Mouse (Mus musculus) c-Kit-positive CD71-negative TER-119-negative erythroid progenitor cells, embryonic 14.5 days (primary cell): ENCODE results near the gene Chd1l.
A peak's percentile ranks its signal among the peaks of the same experiment; 100 is the strongest.

Source experiments
- DNase-seq: peaks from one replicate; pipeline ENCODE4 v3.0.0-alpha.2; 2013; ENCODE audit warnings: low read depth

Chd1l gene

DNA sequence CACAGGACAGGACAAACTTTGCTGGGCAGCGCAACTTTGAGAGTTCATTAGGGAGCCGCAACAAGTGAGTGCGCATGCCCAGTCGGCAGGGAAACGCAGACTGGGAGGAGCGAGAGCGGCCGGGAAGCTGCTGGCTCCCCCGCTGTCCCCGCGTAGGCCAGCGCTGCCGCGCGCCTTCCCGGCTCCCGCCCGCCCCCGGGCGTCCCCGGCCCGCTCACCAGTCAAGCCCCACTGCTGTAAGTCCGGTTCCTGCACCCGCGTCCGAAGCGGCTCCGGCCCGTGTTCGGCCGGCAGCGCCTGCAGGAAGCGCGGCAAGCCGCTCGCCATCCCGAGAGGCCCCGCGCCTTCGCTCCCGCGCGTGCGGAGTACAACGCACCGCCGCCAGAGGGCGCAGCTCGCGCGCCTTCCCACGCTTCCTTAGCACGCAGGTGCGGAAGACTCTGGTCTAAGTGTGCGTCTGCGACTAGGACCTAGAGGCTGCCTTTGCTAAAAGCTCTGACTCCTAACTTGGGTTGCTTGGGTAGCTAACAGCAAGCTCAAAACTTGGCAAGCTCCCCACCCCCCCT, at the start of gene Chd1l:
Gene Chd1l (minus strand): TSS at position 359 of the 566 bp plus-strand sequence.
- peak; percentile 74 for DNase-seq

DNA sequence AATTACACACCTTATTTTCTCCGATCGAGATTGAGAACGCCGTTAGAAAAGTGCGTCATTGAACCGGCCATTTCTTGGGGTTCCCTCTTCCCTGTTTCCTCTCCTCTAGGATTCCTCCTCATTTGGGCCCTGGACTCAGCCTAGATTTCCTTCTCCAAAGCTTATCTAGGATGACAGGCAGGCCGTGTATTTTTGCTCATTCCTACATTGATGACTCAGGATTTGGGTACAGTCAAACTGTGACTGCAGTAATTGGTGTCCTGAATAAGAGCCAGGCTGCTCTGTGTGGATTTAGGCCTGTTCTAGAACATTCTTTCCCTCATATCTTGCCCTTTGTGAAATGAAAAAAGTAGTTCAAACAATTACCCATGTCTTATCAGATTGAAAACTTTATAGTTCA, 49.7 kb upstream of the Chd1l start:
- DNase-seq: no peak

DNA sequence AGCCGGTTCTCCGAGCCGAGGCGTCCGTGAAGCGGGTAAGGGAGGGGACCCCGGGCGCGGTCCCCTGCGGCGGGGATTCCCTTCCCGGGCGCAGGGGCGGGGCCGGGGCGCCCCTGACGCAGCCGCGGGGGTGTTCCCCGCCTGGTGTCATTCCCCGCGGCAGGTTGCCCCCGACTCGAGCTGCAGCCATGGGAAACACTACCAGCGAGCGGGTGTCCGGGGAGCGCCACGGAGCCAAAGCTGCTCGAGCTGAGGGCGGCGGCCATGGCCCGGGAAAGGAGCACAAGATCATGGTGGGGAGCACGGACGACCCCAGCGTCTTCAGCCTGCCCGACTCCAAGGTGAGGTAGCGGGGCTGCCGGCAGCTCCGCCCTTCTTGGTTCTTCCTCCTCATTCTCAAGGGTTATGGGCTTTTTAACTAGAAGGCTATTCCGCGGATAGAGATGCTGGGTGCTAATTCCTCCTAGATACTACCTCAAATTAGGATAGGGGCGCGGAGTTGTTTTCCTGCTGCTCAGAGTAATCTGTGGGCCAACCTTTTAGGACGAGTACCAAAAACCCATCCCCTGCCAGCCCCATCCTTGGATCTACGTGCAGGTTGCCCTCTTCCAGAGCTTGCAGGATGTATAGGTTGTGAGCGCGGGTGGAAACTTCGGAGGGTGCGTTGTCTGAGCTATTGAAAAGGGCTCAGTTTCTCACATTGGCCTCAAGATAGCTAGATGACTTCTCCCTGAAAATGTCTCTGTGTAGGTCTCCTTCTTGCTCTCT, 48.6 kb upstream of the Chd1l start:
- peak; percentile 34 for DNase-seq

DNA sequence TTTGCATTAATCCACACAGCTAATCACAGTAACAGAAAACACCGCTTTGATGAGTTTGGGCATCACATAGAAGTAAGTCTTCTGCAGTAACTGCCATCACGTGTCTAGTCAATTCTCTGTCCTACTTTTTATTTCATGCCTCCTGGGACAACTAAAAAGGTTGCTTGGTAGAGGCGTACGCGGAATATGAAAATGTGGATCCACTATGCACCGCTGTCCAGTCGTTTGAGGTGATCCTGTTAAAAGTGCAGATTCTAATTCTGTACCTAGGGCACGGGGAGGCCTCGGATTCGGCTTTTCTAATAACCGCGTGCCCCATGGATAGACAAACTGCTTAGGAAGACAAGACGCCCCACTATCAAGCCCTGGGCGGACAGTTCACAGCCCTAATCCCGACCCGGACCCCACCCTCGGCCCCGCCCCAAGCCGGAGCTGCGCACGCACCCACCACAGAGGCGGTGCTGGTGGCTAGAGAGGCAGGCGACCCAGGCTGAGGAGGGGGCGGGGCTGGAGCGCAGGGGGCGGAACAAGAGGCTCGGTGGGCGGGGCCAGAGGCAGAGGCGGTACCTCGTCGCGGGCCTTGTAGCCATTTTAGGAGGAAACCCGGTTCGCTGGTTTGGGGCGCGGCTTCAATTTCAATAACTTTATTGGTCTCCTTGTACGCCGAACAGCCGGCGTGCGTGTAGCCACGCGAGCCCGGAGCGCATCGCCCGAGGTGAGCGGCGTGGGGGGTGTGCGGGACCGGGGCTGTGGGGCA, 47.8 kb upstream of the Chd1l start, which contains the start of gene Prkab2:
Gene Prkab2 (plus strand): TSS at position 539 of the 757 bp plus-strand sequence.
- peak; percentile 88 for DNase-seq

DNA sequence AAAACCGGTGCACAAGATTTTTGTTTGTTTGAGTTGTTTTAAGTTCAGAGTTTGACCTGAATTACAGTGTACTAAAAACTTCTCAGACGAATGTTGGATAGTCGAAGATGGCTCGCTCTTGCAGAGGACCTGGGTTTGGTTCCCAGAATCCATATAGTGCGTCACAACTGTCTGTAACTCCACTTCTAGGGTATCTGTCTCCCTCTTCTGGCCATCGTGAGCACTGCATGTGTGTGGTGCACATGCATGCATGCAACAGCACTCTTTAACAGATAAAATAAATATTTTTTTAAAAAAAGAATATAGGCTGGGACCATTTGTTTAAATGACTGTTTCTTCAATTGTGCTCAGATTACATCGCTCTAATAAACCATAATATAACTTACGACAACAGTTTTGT, 44.9 kb upstream of the Chd1l start:
- DNase-seq: no peak

DNA sequence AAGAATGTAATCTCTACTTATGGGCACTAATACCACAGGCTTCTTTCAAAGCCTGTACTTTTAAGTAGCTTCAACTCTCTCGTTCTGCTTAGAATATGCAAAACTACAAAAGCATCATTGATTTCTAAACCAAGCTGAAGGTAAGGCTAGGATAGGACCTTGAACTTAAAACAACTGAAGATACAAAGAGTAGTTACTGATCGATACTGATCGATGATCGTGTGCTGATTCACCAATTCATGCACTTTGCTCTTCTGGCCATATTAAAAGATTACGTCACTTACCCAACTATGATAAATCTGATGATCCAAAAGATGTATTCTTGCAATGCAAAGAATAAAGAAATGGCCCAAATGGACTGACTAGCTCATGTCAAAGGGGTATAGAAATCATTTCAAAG, 43.8 kb upstream of the Chd1l start:
- DNase-seq: no peak

DNA sequence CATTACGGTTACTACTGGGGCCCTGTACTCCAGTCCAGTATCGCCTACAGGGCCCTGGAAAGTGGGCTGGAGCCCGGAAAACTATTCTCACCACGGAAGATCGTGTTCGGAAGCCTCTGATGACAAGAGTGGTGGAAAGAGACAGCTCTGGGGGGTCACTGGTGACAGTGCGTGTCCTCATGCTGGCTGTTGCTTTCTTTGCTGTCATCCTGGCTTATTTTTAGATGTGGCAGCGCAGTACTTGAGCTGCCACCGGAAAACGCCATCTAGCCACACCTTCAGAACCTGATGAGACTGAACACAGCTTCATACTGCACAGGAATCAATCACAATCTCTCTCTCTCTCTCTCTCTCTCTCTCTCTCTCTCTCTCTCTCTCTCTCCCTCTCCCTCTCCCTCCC, 41.6 kb upstream of the Chd1l start:
- no peak for DNase-seq

DNA sequence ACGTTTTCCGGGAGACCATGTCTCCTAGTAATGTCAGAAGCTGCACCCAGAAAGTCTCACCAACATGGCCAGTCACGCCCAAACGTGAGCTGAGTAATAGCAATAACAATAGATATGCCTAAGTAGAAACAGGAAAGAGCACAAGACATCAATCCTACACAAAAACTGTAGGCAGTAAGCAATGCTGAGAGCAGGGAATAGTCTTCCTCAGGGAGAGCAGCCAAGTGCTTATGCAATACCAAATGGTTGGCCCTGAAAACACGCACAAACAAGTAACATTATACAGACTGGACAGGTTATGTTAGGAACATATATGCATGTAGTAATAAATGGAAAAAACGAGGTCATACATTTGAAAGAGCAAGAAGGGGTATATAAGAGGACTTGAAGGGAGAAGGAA, 39.5 kb upstream of the Chd1l start:
- DNase-seq: no peak

DNA sequence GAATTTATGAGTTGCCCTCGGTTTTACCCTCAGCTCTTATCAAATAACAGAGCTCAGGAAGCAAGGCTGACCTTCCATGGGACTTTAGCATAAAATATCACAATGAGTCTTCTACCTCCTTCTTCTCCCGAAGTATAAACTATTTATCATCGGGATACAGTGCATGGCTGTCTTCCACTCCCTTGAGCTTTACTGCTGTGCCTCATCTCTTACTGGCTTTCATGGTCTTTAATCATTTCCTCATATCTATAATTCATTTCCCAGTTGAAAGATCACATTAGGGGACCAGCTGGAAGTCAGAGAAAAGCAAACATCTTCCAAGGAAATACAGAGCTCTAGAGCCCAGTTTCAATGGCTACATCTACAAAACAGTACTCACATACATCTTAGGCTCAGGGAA, 39.0 kb upstream of the Chd1l start:
- no peak for DNase-seq

DNA sequence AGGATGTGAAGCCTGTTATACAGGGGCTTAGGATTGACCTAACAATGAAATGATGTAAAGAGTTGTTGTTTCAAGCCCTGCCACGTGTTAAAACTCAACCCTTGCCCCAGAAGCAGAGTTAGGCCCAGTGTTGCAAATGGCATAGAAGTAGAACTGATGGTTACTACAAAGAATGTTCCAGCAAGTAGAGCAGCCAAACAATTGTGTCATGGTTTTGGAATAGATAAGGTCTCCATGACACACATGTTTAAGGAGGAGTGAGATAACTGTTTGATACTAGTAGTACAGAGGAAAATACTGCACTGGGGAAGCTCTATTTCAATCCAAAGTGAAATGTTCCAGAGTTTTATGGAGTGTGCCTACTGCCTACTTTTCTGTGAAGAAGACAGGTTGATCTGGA, 38.5 kb upstream of the Chd1l start:
- no peak for DNase-seq

DNA sequence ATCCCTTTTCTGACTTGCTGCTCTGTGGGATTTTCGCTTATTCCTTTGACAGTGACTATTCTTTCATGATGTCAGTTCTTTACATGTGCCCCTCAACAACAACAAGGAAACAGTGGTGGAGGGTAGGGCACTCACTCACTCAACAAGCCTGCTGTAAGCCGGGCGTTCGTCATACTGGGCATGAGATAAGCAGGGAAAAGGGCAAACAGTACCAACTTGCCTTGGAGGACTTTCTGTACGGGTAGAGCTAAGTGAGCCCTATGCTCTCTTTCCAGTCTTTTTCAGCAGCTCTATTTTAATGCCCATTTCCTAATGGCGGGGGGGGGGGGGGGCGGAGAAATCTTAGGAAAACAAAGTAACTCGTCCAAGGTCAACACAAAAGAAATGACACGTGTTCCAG, 32.0 kb upstream of the Chd1l start:
- DNase-seq: no peak

DNA sequence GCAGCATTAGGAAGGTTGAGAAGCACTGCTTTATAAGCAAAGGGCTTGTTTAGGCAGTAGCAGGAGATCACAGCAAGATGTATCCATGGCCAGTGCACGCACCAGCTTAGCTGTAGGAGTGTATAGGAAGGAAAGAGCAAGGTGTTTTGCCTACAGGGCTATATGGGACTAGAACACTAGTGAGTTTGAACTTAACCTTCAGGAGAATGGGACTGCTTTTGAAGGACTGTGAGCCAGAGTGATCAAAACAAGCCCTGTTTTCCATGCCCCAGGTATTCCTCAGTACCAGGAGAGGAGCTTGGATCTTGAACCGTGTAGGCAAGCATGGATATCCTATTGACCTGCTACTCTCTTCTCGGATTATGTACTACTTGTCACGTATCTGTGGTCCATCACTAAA, 31.4 kb upstream of the Chd1l start:
- DNase-seq: no peak

DNA sequence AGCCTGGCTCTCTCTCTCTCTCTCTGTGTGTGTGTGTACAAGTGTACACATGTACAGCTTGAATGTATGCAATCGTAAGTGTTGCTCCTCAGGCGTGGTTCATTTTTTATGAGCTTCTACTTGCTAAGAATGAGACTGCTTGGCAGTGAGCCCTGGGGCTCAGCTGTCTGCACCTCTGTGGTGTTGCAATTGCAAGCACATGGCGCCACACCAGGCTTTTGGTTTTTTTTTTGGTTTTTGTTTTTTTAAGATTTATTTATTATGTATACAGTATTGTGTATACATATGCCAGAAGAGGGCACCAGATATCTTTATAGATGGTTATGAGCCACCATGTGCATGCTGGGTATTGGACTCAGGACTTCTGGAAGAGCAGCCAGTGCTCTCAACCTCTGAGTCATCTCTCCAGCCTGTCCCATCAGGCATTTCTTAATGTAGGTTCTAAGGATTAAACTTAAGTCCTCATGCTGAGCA, 24.3 kb upstream of the Chd1l start:
- DNase-seq: no peak

DNA sequence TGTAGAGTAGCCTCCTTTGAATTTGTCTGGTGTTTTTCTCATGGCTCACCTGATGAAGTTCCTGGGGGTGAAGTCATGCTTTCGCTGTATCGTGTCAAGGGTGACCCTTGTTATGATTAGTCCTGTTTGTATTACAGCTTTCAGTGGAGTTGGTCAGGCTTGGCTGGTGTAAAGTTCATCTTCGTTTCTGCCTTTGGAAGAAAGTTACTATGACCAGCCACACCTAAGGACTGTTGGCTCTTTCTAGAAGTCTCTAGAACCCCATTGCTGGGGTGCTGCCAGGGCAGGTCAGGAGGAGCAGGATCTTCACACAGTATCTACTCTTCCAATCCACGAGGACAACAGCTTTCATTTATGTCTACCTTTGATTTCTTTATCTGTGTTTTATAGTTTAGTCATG, 23.5 kb upstream of the Chd1l start:
- DNase-seq: no peak

DNA sequence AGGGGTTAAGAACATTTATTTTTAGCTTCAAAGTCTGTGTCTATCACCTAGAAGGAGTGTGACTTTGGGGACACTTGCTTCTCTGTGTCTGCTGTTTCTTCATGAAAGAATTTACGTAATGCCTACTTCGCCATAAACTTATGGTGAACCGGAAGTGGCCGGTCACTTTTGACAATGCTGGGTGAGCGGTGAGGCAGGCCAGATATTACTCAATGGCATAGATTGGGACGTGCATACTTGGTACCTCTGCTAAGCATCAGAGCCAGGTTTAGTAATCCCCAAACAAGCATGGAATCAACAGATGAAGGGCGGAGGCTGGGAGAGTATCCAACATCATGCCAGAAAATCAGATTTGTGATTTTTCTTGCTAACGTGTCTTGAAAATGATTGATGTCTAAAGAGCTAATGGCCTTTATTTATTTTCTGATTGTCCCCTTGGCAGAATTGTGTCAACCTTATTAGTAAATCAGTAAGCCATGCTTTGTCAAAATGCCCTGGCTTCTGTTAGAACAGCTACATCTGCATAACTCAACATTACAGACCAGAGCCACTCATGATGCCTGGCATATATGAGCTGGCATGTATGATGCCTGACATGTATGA, 21.4 kb upstream of the Chd1l start:
- DNase-seq: no peak

DNA sequence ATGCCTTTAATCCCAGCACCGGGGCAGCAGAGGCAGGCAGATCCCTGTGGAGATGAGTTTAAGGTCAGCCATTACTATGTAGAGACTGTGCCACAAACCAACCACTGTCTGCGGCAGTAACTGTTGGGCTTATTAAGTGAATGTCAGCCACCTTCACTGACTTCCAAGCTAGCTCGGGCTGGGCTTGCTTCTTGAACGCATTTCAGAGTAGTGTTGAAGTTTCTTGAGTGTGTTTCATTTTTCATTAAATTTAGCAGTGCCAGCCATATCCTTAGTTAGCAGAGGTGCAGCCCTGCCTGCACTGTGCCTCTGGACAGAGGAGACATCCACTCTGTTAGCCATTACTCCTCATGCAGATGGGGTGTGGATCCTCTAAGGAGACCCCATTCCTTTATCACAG, 20.7 kb upstream of the Chd1l start:
- DNase-seq: no peak

DNA sequence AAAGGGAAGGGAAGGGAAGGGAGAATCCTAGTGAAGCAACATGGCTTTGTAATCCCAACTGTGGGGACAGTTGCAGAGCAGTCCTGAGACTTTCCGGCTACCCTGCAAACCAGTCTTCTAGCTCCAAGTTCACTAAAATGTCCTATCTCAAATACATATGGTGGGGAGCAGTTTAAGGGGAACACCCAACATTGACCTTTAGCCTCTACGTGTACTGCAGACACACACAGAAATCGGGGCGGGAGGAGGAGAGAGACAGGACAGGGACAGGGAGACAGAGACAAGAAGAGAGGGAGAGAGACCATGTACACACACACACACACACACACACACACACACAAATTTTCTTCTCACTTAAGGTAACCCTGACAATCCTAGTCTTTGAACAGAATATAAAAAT, 19.9 kb upstream of the Chd1l start:
- DNase-seq: no peak

DNA sequence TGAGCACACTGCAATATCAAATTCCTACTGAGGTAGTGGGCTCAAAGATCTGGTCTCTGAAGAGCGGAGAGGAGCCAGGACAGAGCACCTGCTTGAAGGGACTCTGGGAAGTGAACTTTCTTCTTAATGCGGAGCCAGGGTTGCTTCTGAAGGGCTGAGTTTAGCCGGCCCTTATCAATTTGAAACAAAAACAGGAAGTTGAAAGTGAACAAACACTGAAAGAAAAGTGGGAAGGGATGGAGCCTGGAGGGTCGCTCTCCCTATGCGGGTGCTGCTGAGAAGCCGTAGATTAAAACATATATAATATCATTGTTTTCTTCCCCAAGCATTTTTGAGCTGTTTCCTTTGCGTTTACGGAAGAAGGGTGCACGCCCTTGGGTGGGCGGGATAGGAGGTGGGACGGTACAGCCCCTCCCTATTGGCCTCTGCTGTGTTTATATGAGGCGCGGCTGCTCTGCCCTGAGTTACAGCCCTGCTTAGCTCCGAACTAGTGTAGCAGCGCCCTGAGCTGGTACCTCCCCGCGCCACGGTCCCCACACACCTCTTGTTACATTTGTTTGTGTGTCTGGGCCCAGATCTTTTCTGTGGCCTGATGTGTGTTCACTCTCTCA, 18.5 kb upstream of the Chd1l start, which contains the start of gene Fmo5:
Gene Fmo5 (plus strand): TSS at position 414 of the 611 bp plus-strand sequence.
- peak; percentile 24 for DNase-seq

DNA sequence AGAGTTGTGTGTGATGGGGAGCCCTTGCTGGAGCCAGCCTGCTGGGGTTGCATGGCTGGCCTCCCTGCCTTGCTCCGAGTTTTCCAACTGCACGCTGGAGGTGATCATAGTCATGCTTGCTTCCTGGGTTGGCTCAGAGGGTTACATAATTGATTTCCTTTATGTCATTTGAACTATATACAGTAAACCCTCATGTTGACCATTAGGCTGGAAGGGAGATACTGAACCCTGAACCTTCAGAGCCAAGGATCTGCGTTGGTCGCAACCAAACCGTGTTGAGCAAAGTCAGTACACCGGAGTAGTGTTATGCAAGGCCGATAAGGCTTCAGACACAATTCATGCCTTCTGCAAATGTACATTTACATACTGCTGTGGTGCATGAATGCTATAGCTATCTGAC, 17.9 kb upstream of the Chd1l start:
- no peak for DNase-seq

DNA sequence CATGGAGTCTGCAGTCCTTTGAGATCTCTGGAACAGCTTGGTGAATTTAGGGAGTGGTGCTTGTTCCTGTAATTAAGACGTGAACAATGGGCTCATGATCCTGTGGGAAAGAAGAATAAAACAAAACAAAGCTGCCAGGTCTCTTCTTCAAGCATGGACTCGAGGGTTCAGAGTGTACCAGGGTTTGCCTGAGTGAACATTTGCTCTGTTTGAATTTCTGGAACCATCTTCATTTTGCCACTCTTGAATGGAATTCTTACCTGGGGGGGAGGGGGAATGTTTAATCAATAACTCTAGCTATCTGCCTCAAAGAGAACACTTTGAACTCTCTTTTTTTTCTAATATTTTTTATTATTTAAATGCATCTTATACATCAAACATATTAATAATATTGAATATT, 14.6 kb upstream of the Chd1l start:
- no peak for DNase-seq

DNA sequence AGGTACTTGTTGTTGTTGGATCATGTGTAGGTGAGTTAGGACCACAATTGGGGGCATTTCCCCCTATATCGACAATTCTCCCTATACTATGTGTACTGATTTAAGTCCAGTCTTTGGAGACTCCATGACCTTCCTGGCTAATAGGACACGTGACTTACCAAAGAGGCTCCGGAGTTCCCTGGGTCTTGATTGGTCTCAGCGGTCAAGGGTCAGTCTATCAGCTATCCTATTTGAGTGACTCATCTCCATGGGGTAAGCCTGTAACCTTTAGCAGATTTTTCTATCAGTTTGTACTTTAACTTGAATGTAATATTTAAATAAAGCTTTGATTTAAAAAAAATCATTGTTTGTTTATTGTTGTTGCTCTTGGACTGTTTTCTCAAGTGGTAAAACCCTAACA, 10.7 kb upstream of the Chd1l start:
- DNase-seq: no peak

DNA sequence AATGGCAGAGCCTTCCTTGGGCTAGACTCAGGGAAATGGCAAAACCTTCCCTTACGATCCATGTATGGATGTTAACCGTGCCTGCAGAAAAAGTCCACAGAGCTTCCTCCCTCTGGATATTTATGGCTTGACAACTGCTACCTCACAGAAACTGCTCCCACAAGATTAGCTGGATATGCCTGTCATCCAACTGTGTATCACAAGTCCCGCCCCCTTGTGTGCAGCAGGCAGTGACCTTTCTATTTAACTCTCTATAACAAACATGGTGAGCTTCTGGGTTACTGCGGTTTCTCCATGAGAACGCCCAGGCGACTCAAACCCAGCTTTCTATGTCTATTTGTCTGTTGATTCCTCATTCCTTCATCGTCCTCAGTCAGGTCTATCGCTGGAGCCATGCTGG, 7.9 kb upstream of the Chd1l start:
- no peak for DNase-seq
